In genomic region chr17:26449472-26449871, GRCm38 (mm10) we compare ENCODE assay signal across 25 mouse cellular contexts.
"Had no signal": no experiment of that assay in that cellular context is flagged by ENCODE, and none has a peak within 500 bp of the region (broad histone marks: within the 10 kb centered on the region; RNA-seq: fewer than 3 reads in every experiment).

No protein-coding gene starts in this region.

- DNase-seq: gastrocnemius, postnatal 14 days; gastrocnemius, postnatal 36 days; heart, postnatal 4 days; kidney, adult 18-20 months; kidney, adult 8-10 months; kidney, postnatal 10 days; kidney, postnatal 25 days; kidney, postnatal 4 days; liver; liver, embryonic 13.5 days had no signal

- H3K9me3 ChIP-seq: heart, embryonic 10.5 days; heart, embryonic 12.5 days; hindbrain, embryonic 10.5 days; hindbrain, embryonic 12.5 days; intestine, embryonic 15.5 days; limb, embryonic 10.5 days; limb, embryonic 12.5 days; liver, embryonic 13.5 days; liver, embryonic 15.5 days had no signal

- H3K4me3 ChIP-seq: heart, embryonic 10.5 days; heart, embryonic 12.5 days; hindbrain, embryonic 10.5 days; hindbrain, embryonic 12.5 days; intestine, embryonic 15.5 days; layer of hippocampus, adult 2 months; left cerebral cortex, adult 2 months; limb, embryonic 10.5 days; limb, embryonic 12.5 days; liver, embryonic 13.5 days; liver, embryonic 15.5 days had no signal

- H3K27me3 ChIP-seq: hindbrain, embryonic 12.5 days; intestine, embryonic 15.5 days; limb, embryonic 12.5 days had no signal

- ATAC-seq: hindbrain, embryonic 16.5 days; inflammation-experienced regulatory T-cells, adult 6 months; intestine, embryonic 15.5 days; intestine, postnatal 0 days had no signal

- H3K4me1 ChIP-seq: liver, embryonic 15.5 days had no signal

- H3K36me3 ChIP-seq: hindbrain, embryonic 10.5 days; hindbrain, embryonic 12.5 days; intestine, embryonic 15.5 days; limb, embryonic 10.5 days; limb, embryonic 12.5 days; liver, embryonic 13.5 days; liver, embryonic 15.5 days had no signal

- H3K27ac ChIP-seq: heart, embryonic 10.5 days; hindbrain, embryonic 10.5 days; hindbrain, embryonic 12.5 days; hindbrain, embryonic 14.5 days; intestine, embryonic 15.5 days; layer of hippocampus, adult 2 months; left cerebral cortex, adult 2 months; limb, embryonic 10.5 days; limb, embryonic 12.5 days; liver, embryonic 13.5 days; liver, embryonic 15.5 days had no signal

- H3K4me2 ChIP-seq: heart, embryonic 12.5 days; hindbrain, embryonic 12.5 days; hindbrain, embryonic 14.5 days; intestine, embryonic 15.5 days; limb, embryonic 12.5 days; liver, embryonic 11.5 days; liver, embryonic 13.5 days; liver, embryonic 15.5 days had no signal

- H3K9ac ChIP-seq: heart, embryonic 12.5 days; hindbrain, embryonic 14.5 days; intestine, embryonic 15.5 days; limb, embryonic 12.5 days; liver, embryonic 13.5 days; liver, embryonic 15.5 days had no signal
